Comparison of ENCODE assay signal across 8 mouse cellular contexts in genomic region chr14:28164642-28165408, GRCm38 (mm10).
A peak's percentile ranks its signal among the peaks of the same experiment; 100 is the strongest.
DNase-seq lines count a peak whose midpoint lies in the region; ATAC-seq and TF ChIP-seq lines count a peak whose summit lies in the region.

No protein-coding gene starts in this region.

- DNase-seq in intestine, embryonic 14.5 days (ENCODE audit: low spot score), result peak; percentile 64
- peak; percentile 96 for DNase-seq in brain, embryonic 14.5 days (ENCODE audit: low read depth)
- peak; percentile 15 to 58 for DNase-seq in lung, adult 18-20 months
- peak; percentile 33 for DNase-seq in telencephalon, adult 2 months (ENCODE audit: low read depth, low spot score)
- DNase-seq in gastrocnemius, postnatal 14 days, result no peak
- DNase-seq in thymus, postnatal 25 days, result no peak

- peaks cover 17% of the 10 kb centered on the region for H3K4me1 ChIP-seq in intestine, embryonic 14.5 days (replicated peaks; ENCODE audit: control insufficient read depth, insufficient read depth, low read length)
- H3K4me1 ChIP-seq in intestine, postnatal 0 days (replicated peaks; ENCODE audit: control insufficient read depth, insufficient read depth, low read length), result no peaks in the 10 kb centered on the region
- peaks cover 24% of the 10 kb centered on the region for H3K4me1 ChIP-seq in forebrain, embryonic 15.5 days

- no peaks in the 10 kb centered on the region for H3K27me3 ChIP-seq in intestine, embryonic 14.5 days (replicated peaks; ENCODE audit: control insufficient read depth, insufficient read depth, low read length)
- H3K27me3 ChIP-seq in intestine, postnatal 0 days (replicated peaks; ENCODE audit: control insufficient read depth, insufficient read depth, low read length), result no peaks in the 10 kb centered on the region
- H3K27me3 ChIP-seq in forebrain, embryonic 15.5 days, result peaks cover 16% of the 10 kb centered on the region

- 27% methylated on average over 15 of the region's 15 CpGs for WGBS in intestine, embryonic 14.5 days
- 46% methylated on average over 15 of the region's 15 CpGs for WGBS in intestine, postnatal 0 days
- 5% methylated on average over 15 of the region's 15 CpGs for WGBS in forebrain, embryonic 15.5 days

- H3K4me2 ChIP-seq in intestine, embryonic 14.5 days (ENCODE audit: low read length), result no peak overlapping the region; the same call in 1 of the 2 replicates
- no peak overlapping the region for H3K4me2 ChIP-seq in intestine, postnatal 0 days (replicated peaks; ENCODE audit: low read depth)
- peak overlapping the region; percentile 37 for H3K4me2 ChIP-seq in forebrain, embryonic 15.5 days (replicated peaks)

- no peaks in the 10 kb centered on the region for H3K36me3 ChIP-seq in intestine, embryonic 14.5 days (ENCODE audit: control insufficient read depth, insufficient read depth, low read length)
- no peaks in the 10 kb centered on the region for H3K36me3 ChIP-seq in intestine, postnatal 0 days (ENCODE audit: control insufficient read depth, insufficient read depth)
- H3K36me3 ChIP-seq in forebrain, embryonic 15.5 days, result no peaks in the 10 kb centered on the region

- H3K4me3 ChIP-seq in intestine, embryonic 14.5 days (ENCODE audit: low read depth, low read length), result no peak overlapping the region
- H3K4me3 ChIP-seq in intestine, postnatal 0 days (ENCODE audit: low read depth, low read length), result no peak overlapping the region
- H3K4me3 ChIP-seq in forebrain, embryonic 15.5 days, result peak overlapping the region; percentile 15; the same call in 1 of the 2 replicates

- peak overlapping the region; percentile 81 for H3K27ac ChIP-seq in intestine, embryonic 14.5 days (ENCODE audit: low read depth)
- H3K27ac ChIP-seq in intestine, postnatal 0 days (ENCODE audit: low read depth, low read length), result no peak overlapping the region
- H3K27ac ChIP-seq in forebrain, embryonic 15.5 days (replicated peaks), result peak overlapping the region; percentile 73

- ATAC-seq in intestine, embryonic 14.5 days (replicated peaks; ENCODE audit: low FRiP score, low TSS enrichment, low read depth), result peak; percentile 76; the same call in 1 of the 2 replicates
- ATAC-seq in intestine, postnatal 0 days, result no peak
- peak; percentile 87 for ATAC-seq in forebrain, embryonic 15.5 days (replicated peaks)

- intact Hi-C loops in gastrocnemius, postnatal 14 days (cut with DNase I; ENCODE audit: low total_unique reads), result no loop called here

- H3K9ac ChIP-seq in intestine, embryonic 14.5 days (ENCODE audit: low read length), result no peak overlapping the region
- no peak overlapping the region for H3K9ac ChIP-seq in intestine, postnatal 0 days (ENCODE audit: low read depth, low read length)
- H3K9ac ChIP-seq in forebrain, embryonic 15.5 days (replicated peaks), result 0 out of 2 replicates have a peak overlapping the region, but pooled peaks have one; percentile 2

- no peak for TF ChIP-seq POLR2A in brain, embryonic 14.5 days (IDR thresholded peaks at IDR 0.05; ENCODE audit: borderline replicate concordance, extremely low read depth, insufficient read depth, insufficient read length, poor library complexity, severe bottlenecking)

- no peak for TF ChIP-seq CTCF in intestine, postnatal 0 days (IDR thresholded peaks at IDR 0.05; ENCODE audit: low read depth)
- TF ChIP-seq CTCF in brain, embryonic 14.5 days (IDR thresholded peaks at IDR 0.05; ENCODE audit: borderline replicate concordance, extremely low read depth, insufficient read depth, insufficient read length), result no peak

- no peaks in the 10 kb centered on the region for H3K9me3 ChIP-seq in intestine, embryonic 14.5 days (ENCODE audit: control insufficient read depth, low read length)
- H3K9me3 ChIP-seq in intestine, postnatal 0 days (ENCODE audit: control insufficient read depth), result no peaks in the 10 kb centered on the region
- no peaks in the 10 kb centered on the region; the same call in 1 of the 2 replicates for H3K9me3 ChIP-seq in forebrain, embryonic 15.5 days

Comparison
In these comparisons a context has a peak if more than half of its experiments do, and no peak if none do; other contexts are left out.
1. DNase-seq: peak in intestine, embryonic 14.5 days (single experiment), brain, embryonic 14.5 days (single experiment), lung, adult 18-20 months (2 of 2) and telencephalon, adult 2 months (single experiment); none in gastrocnemius, postnatal 14 days (single experiment) and thymus, postnatal 25 days (single experiment).